Mouse (Mus musculus): ENCODE measurements around the gene Lrrc49.
A peak's percentile ranks its signal among the peaks of the same experiment; 100 is the strongest.

The Lrrc49 gene

DNA sequence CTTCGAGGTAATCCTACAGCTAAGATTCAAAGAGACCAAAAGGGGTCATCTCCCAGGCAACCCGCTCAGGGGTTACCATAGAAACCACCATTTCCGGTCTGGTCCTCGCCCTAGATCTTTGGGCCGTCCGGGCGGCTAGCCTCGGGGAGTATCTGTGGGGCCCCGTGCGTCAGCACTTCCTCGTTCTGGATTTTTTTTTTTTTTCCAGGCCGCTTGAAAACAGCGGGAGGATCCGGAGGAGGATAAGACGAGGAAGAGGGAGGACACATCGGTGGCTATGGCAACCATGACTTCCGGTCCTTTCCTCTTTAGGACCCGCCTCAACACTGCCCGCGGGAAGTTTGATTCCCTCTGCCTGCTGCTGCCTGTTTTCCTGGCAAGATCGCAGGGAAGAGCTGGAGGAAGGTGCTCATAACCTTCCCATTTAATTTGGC is at the start of gene Lrrc49:
TSS of gene Lrrc49 (minus strand) at position 268 of the 434 bp plus-strand sequence.
- peak; percentile 92 for DNase-seq (ENCODE audit: low spot score)

DNA sequence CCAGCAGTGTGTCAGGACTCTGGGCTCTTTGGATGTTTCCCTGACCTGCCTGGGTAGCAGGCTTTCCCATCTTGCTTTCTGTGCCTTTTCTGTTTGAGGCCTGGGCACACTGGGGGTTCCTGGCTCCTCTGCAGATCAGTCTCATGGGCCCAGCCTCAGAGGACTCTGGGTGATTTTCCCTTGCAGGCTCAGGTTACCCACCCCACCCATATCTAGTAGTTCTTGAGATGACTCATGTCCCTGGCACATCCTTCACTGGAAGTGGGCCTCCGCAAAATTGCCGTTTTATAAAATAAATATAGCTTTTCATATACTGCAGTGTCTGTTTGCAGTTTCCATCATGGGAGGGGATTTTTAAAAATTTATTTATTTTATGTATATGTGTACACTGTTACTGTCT is 46.4 kb upstream of the Lrrc49 start:
- peak; percentile 20 for DNase-seq (ENCODE audit: low spot score)

DNA sequence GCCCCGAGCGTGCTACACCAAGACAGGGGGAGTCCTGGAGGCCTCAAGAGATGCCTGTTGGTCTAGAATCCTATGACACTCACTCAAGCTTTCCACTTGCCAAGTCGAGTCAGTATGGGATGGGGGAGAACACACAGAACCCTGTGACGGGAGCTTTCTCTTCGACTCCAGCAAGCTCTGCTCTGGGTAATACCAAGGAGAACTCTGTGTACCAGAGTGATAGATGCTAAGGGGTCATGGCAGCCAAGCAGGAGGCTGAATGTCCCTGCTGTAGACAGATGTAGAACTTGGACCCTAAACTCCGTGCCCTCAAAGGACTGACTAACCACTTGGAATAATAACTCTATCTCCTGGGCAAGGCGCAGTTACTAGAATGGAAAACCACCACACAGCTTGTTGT is 37.0 kb upstream of the Lrrc49 start:
- no peak for DNase-seq (ENCODE audit: low spot score)

DNA sequence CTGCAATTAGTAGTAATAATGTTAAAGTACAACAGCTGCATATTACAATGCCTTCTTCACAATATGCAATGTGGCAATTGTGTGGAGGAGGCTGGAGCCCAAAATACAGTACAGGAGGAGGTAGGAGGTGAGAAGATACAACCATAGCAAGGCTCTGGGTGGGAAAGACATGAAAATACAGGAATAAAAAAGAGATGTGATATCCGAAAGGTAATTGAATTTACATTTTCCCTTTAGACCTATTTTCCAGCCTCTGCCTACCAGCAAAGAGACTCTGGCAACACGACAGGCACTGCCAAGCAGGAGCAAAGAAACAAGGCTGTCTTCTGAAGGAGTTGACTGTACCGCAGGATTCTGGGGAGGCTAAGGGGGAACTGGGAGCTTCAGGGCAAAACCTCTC is 31.7 kb upstream of the Lrrc49 start:
- no peak for DNase-seq (ENCODE audit: low spot score)

DNA sequence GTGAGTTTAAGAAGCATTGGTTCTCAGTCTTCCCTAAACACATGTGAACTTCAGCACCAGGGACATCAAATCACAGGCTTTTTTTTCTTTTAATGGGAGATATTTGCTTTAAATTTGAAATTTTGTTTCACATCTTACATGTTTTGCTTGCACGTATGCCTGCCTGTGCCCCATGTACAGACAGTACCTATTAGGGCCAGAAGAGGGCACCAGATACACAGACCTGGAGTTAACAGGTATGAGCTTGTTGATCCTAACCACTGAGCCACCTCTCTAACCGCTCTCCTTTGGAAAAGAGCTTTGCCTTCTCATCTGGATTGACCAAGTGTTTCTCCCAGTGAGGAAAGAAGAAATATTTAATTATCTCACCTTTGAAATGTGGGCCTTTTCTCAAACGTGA is 30.3 kb upstream of the Lrrc49 start:
- peak; percentile 70 for DNase-seq (ENCODE audit: low spot score)

DNA sequence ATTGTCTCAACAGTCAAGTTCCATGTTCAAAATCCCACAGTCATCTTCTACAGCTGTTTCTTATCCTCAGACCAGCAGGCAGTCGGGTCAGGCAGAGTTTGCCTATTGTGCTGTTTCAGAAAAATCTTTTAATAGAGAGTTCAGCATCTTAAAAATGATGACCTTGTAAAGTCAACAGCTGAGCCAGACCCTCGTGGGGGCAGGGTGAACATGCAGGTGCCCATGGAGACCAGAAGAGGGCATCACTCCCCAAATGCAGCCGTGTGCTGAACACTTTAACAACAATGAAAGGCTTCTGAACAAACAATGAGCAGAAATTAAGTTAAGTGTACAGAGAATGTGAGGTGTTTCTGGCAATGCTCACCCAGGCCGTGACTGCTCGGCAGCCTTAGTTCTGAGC is 27.9 kb upstream of the Lrrc49 start:
- DNase-seq (ENCODE audit: low spot score), result no peak

DNA sequence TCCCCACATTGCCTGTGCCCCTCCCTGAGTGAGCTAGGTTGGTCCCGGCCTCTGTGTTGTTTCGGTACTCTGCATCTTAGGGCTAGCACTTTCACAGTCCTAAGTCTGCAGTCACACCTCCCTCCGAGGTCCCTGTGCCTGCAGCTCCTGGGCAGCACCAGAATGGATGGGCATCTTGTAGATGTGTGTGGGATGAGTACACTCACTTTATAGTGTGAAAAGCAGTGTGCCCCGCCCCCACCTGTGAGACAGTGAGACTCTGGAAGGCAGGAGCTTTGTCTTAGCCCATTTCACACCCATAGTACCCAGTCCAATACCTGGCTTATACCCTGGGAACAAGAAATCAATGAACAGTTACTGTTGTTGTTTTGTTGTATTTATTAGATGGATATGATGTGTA is 27.3 kb upstream of the Lrrc49 start:
- DNase-seq (ENCODE audit: low spot score), result no peak

DNA sequence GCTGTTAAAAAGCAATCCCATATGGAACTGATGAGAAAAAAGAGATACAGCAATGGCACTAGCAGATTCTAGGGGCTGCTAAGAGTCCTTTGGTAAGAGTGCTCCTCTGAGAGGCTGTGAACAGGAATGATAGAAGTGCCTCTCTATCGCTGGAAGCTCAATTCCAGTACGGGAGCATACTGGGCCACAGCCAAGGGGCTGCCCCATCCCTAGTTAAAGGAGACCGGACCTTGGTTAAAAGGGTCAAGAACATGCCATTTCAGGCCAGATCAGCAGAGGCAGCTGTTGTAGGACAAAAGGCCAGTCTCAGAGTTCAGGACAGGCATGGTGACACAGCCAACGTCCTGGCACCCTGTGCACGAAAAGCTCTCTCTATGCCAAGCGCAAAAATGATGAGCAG is 26.2 kb upstream of the Lrrc49 start:
- DNase-seq (ENCODE audit: low spot score), result no peak

DNA sequence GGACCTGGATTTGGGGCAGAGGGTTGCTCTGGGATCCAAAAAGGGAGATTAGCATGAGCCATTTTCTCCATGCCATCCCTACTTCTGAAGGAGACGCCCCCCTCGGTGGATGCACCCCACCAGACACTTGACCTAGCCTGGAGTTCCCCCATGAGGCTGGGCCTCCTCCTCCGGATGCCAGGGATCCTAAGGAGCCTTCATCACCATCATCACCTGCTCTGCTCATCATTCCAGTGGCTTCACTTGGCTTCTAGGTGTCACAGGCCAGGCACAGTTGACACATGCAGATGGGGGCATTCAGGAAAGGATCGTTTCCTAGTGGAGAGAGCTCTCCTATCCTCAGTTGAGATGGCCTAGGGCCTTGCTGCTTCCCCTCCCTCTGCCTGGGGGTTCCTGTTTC is 25.7 kb upstream of the Lrrc49 start:
- no peak for DNase-seq (ENCODE audit: low spot score)

DNA sequence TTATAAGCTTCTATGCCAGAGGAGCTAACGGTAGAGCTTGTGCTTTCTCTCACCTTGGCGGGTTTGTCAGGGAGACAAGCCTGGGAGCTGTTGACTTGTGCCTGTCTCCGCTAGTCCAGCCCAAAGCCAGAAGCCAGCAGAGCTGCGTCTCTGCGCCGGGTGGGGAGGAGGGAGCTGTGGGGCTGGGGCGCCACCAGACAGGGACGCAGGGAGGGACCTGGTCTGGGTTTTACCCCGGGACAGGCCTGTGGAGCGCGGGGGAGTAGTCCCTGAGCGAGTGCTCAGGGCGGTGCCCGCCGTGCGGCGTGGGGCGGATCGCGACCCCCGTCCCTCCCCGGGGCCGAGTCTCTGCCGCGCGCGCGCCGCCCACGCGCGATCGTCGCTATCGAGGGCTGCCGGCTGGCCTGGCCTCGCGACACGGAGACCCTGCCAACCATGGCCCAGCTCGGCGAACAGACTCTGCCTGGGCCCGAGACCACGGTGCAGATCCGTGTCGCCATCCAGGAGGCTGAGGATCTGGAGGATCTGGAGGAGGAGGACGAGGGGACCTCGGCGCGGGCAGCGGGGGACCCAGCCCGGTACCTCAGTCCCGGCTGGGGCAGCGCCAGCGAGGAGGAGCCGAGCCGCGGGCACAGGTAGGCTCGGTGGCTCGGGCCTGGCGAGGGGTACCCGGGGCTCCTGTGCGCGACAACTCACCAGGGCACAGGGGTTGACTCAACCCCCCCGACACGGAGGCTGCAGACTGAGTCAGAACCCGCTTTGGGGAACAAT is 25.0 kb upstream of the Lrrc49 start, which contains the start of gene Larp6:
TSS of gene Larp6 (plus strand) at position 219 of the 771 bp plus-strand sequence.
- peak; percentile 37 for DNase-seq (ENCODE audit: low spot score)

DNA sequence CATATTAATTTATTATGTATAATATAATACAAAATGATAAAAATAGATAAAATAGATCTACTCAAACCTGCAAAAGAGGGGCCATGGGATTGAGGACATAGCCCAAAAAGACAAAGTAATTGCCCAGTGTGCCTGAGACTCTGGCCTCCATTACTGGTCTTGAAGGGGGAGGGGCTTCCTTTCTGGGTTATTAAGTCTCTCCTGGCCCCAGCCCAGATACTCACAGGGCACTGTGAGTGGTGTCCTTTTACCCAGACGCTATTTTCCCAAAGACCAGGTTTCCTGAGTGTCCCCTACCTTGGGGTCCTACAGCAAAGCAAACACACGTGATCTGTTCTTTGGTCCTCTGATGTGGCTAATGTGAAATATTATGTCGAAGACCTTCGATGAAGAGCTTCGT is 24.1 kb upstream of the Lrrc49 start:
- no peak for DNase-seq (ENCODE audit: low spot score)

DNA sequence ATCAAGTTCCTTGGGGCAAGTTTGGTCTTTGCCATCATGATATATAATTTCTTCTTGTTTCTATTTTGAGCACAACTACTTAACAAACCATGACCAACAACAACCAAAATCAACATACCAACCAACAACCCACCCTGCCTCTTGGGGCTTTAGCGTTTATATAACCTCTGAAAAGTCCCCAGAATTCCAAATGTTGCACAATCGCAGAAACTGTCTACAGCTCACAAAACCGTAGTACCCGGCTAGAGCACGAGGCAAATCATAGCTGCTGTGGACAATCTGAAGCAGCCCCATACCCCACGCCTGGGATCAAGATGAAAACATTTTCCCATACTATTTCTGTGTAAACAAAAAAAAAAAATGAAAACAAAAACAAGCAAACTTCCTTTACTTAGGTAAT is 21.8 kb upstream of the Lrrc49 start:
- DNase-seq (ENCODE audit: low spot score), result no peak

DNA sequence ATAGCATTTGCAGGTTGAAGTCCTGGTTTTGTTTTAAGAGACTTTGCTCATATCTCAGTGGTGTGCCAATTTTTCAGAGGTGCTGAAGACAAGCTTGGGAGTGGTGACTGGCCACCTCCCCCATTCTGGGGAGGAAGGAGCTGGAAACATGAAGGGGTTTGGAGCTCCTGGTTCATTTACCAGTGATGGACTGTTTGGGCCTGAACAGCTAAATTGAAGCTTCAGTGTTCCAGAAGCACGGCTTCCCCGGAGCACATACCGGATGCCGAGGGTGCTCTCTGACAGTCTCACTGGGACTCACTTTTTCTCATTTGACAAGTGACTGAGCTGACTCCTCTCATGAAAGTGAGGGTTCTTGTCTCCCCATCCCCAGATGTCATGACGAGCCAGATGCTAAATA is 20.6 kb upstream of the Lrrc49 start:
- DNase-seq (ENCODE audit: low spot score), result no peak

DNA sequence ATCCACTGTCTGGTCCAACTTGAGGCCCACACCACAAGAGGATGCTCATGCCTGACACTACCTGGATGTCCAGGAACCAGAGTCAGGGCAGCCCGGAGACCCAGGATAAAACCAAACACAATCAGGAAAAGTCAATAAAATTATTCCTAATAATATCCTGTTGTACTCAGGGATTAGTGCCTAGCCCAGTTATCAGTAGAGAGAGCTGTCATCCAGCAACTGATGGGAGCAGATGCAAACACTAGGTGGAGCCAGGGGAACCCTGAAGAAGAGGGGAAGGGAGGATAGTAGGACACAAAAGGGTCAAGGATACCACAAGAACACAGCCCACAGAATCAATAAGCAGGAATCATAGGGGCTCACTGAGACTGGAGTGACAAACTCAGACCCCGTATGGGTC is 19.6 kb upstream of the Lrrc49 start:
- DNase-seq (ENCODE audit: low spot score), result no peak

DNA sequence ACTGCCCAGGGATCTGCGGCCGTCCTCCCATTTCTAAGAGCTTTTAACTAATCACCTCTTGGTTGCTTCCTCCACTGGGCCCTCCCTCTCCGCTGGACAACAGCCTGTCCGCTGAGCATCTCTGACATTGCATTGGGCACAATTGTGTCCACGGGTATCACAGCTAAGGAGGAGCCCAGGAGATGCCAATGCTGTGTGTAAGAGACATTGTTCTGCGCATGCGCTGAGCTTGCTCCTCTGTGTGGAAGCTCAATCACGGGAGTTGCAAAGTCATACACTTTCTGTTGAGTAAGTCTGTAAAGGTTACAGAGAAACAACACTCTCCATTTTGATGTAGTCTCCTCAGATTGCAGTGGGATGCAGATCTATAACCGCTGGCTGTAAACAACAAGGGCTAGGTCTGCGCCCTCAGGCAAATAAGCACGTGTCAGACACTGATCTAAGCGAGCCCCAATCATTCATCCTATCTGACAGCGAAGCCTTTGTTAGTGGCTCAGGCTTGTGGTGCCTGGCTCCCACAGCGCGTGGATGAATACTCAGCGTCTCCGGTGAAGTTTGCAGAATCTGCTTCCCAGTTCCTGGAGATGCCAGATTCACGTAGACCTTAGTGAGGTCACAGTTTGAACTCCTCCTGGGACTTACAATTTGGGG is 11.7 kb upstream of the Lrrc49 start:
- DNase-seq (ENCODE audit: low spot score), result no peak

DNA sequence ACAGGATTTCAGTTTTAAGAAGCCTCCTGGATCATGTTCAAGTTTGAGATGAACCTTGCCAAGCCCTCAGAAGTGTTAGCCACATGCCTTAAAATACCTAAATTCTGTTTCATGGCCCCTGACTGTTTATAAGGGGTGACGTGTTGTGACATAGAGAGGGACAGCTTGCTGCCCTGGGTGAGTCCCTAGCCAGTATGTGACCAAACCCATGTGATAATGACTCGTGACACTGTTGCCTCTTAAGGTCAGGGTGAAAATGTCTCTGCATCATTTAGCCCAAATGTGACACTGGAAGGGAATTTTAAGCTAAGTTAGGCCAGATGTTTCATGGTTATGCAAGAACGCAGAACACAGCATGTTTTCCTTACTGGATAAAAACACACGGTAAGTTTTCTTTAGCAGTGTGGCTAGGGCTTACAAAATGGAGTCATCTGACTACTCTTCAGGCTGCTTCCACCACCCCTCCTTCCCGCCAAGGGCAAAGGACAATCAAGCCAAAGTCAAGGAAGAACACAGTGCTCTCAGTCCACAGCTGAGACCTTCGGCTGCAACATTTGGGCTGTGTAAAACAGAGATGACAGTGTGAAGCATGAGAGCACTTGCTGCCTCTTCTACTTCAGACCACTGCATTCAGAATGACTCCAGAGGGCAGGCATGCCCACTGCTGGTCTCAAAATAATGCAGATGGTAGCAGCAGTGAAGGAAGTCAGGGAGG is 8.5 kb upstream of the Lrrc49 start:
- DNase-seq (ENCODE audit: low spot score), result no peak

DNA sequence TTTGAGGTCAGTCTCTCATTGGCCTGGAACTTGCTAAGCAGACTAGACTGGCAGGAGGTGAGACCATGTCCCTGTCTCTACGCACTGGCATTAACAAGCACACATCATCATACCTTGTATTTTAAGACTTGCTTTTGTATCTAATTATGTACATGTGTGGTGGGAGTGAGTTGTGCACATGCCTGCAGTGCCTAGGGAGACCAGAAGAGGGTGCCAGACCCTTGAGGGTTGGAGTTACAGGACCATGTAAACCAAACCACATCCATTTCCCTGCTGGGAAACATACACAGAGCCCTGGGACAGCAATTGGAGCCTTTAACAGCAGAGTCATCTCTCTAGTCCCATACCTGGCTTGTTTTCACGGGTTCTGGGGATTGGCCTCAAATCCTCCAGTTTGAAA is 6.0 kb upstream of the Lrrc49 start:
- DNase-seq (ENCODE audit: low spot score), result no peak

DNA sequence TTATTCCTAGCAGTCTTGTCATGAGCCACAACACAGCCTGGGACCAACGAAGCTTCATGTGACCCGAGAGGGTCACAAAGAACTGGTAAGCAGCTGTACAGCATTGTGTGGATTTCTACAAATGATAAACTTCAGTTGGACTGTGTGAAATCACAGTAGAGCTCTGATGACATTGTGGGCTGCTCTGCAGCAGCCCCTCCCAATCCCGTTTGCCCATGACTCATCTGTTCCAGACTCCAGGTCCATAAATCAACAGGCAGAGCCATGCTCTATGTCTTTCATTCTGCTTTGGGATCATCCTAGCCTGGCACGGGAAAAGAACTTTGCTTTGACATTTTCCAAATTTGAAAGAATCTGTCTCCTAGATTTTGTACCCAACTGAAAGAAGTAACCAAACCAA is 4.7 kb upstream of the Lrrc49 start:
- peak; percentile 32 for DNase-seq (ENCODE audit: low spot score)

DNA sequence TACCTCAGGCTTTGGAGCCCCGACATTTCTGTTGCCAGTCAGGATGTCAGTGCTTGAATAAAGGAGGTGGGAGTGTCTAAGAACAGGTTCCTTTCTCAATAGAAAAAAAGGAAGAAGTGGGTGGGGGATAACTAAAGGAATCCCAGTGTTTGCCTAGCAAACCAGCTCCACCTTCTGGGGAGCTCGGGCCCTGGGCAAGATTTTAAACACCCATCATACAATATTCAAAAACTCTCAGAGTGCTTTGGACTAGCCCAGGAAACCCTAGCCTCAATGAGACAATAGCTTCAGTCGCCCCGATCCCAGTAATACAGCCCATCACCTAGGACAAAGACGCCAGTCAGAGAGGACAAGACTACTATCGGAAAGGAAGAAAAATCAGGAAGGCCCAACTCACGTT is 543 bp downstream of the Lrrc49 start:
- DNase-seq (ENCODE audit: low spot score), result no peak

DNA sequence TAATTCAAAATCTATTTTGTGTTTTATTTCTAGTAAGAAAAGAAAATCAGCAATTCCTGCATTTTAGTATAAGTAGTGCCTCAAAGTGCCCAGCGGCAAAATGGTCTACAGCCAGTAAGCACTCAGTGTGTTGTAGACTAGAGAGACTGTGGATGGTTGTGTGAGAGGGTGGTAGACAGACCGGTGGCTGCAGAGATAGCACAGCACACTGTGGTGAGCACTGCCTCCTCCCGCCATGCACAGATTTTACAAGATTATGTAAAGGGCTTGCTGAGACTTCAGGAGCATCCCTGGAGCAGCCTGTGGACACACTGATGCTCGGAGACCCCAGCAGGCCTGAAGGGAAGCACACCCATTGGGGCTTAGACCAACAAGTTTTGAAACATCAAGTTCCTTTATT is 5.2 kb downstream of the Lrrc49 start:
- DNase-seq (ENCODE audit: low spot score), result no peak

DNA sequence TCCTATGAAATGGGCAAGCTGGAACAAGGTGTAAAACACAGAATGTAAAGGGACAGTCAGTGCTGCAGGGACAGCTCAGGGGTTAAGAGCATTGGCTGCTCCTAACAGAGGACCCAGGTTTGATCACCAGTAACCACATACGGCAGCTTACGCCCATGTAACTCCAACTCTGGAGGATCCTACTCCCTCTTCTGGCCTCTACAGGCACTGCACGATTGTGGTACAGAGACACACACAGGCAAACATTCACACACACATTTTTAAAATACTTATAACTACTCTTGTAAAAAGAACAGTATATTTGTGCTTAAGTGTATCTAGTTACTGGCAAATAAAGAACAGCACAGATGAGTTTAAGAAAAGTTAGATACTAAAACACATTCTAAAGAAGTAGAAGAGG is 7.0 kb downstream of the Lrrc49 start:
- no peak for DNase-seq (ENCODE audit: low spot score)

DNA sequence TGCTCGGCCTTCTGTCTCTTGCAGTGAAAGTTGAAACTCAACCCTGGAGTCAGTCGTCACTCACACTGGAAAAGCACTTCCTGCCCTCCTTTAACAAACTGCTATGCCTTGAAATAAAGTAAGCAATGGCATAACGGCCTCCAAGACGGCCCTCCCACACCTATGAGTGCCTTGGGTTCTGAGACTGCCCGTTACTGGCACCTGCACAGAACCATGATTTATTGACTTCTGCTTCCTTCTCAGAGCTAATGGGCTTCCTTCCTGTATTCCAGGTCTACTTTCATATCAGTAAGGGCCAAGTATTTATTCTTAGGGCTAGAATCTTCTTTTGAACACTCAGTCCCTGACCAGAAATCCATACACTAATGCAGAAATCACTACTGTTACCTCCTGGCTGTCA is 9.0 kb downstream of the Lrrc49 start:
- DNase-seq (ENCODE audit: low spot score), result no peak

DNA sequence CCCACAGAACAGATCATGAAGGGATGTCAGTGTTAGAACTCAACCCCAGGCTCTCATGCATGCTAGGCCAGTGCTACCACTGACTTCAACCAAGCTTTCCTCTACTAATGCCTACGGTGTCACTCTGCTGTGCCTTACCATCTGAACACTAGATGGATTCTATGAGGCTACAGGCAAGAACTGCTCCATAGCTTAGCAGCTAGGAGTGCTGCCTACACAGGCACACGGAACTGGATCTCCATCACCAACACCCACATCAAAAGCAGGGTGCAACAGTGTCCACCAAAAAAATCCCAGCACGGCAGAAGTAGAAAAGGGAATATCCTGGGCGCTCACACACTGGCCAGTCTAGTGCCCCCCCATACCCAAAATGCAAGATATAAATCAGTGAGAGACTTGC is 11.5 kb downstream of the Lrrc49 start:
- no peak for DNase-seq (ENCODE audit: low spot score)

Data from urinary bladder, postnatal 14 days (tissue).